Mouse (Mus musculus): ENCODE data around the gene Sf3b6. TPM values are rescaled to one million over a fixed set of nuclear protein-coding genes. Genes with fewer than 3 reads are reported as not detected.

Gene Sf3b6
- polyA plus RNA-seq, 1 experiment from 2014 or later: 405 TPM

- Histone ChIP-seq H3K27me3 (replicated peaks; ENCODE audit: control insufficient read depth, insufficient read depth, low read length) (no peaks in the 10 kb centered on the region), H3K4me1 (ENCODE audit: control insufficient read depth, insufficient read depth, low read length) (peaks cover 10% of the 10 kb centered on the region)
- whole genome bisulfite sequencing: 56% methylated on average over 4 of the region's 4 CpGs
Observed at GRCm38 (mm10) chr12:4872273-4872672, 54.9 kb downstream of the Sf3b6 start.

GRCm38 (mm10) chr12:4872983-4873477, 55.7 kb downstream of the Sf3b6 start:
- no peak overlapping the region for H3K4me3 ChIP-seq (ENCODE audit: low read depth, low read length)
- DNase-seq (ENCODE audit: low spot score) (no peak), ATAC-seq (no peak)
- 85% methylated on average over 5 of the region's 5 CpGs for WGBS
- no peak overlapping the region for H3K27ac ChIP-seq (ENCODE audit: low read depth, low read length)
- H3K4me2 ChIP-seq (ENCODE audit: low read length): no peak overlapping the region
- no peak overlapping the region for H3K9ac ChIP-seq (ENCODE audit: low read length)
- no peaks in the 10 kb centered on the region for H3K27me3 ChIP-seq (replicated peaks; ENCODE audit: control insufficient read depth, insufficient read depth, low read length)
- H3K36me3 ChIP-seq (ENCODE audit: control insufficient read depth, insufficient read depth, low read length): peaks cover under 1% of the 10 kb centered on the region; the same call in 1 of the 2 replicates
- H3K9me3 ChIP-seq (replicated peaks; ENCODE audit: control insufficient read depth, low read length): no peaks in the 10 kb centered on the region
- peaks cover 10% of the 10 kb centered on the region for H3K4me1 ChIP-seq (ENCODE audit: control insufficient read depth, insufficient read depth, low read length)

More at GRCm38 (mm10) chr12:4872273-4872672, 54.9 kb downstream of the Sf3b6 start:
- Histone ChIP-seq H3K4me2 (ENCODE audit: low read length) (no peak overlapping the region), H3K9ac (ENCODE audit: low read length) (no peak overlapping the region), H3K4me3 (ENCODE audit: low read depth, low read length) (no peak overlapping the region), H3K36me3 (ENCODE audit: control insufficient read depth, insufficient read depth, low read length) (no peaks in the 10 kb centered on the region), H3K27ac (ENCODE audit: low read depth, low read length) (no peak overlapping the region), H3K9me3 (replicated peaks; ENCODE audit: control insufficient read depth, low read length) (no peaks in the 10 kb centered on the region)
- no peak for ATAC-seq
- no peak for DNase-seq (ENCODE audit: low spot score)

GRCm38 (mm10) chr12:4873531-4873930, 56.2 kb downstream of the Sf3b6 start:
- ATAC-seq: peak; percentile 16; the same call in 1 of the 2 replicates

DNA sequence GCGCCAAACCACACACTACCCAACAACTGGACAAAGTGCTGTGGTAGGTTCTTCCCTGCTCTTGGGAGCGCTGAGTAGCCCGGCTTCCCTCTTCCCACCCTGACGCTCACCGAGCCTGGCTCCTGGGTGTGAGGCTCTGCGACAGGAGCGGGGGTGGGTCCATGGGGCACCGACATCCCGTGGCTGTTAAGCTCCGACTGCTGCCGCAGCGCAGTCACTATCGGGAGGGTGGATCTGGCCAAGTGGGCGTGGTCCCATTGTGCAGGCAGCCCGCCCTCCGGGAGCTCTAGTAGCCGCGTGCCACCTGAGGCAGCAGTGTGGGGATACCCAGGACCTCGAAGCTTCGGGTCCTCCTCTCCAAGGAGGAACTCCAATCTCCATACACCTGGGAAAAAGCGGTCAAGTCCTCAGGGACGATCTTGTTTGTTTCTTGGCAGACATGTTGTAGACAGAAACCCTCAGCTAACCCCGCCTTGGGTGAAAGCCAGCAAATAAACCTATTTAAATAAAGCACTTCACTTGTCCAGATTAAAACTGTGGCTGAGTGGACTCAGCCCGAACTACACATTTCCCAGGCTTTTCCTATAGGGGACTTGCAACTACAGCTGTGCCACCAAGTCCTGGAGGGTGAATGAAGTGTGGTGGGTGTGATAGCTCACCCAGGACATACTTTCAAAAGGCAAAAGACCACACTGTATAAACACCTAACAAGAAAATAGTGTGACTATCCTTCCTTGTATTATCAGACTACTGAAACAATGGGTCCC, 57.0 kb downstream of the Sf3b6 start, which contains the start of gene Mfsd2b:
Gene Mfsd2b, minus strand, starts transcription at position 199 of the 767 bp plus-strand sequence.
- ATAC-seq: peak; percentile 90
- 4% methylated on average over 24 of the region's 24 CpGs for WGBS
- peak within 1 kb of the TSS; percentile 55 for H3K9ac ChIP-seq (ENCODE audit: low read length)
- H3K4me2 ChIP-seq (ENCODE audit: low read length): peak within 1 kb of the TSS; percentile 82
- H3K27ac ChIP-seq (ENCODE audit: low read depth, low read length): no peak within 1 kb of the TSS
- peaks cover 10% of the 10 kb centered on the region for H3K4me1 ChIP-seq (ENCODE audit: control insufficient read depth, insufficient read depth, low read length)
- DNase-seq (ENCODE audit: low spot score): peak; percentile 81
- H3K4me3 ChIP-seq (ENCODE audit: low read depth, low read length): peak within 1 kb of the TSS; percentile 33
- no peaks in the 10 kb centered on the region for H3K9me3 ChIP-seq (replicated peaks; ENCODE audit: control insufficient read depth, low read length)
- H3K36me3 ChIP-seq (ENCODE audit: control insufficient read depth, insufficient read depth, low read length): peaks cover 13% of the 10 kb centered on the region
- no peaks in the 10 kb centered on the region for H3K27me3 ChIP-seq (replicated peaks; ENCODE audit: control insufficient read depth, insufficient read depth, low read length)

More at GRCm38 (mm10) chr12:4873531-4873930, 56.2 kb downstream of the Sf3b6 start:
- WGBS: 71% methylated on average over 6 of the region's 6 CpGs
- no peaks in the 10 kb centered on the region for H3K9me3 ChIP-seq (replicated peaks; ENCODE audit: control insufficient read depth, low read length)
- peak overlapping the region; percentile 82 for H3K4me2 ChIP-seq (ENCODE audit: low read length)
- 0 out of 2 replicates have a peak overlapping the region, but pooled peaks have one; percentile 33 for H3K4me3 ChIP-seq (ENCODE audit: low read depth, low read length)
- no peak for DNase-seq (ENCODE audit: low spot score)
- peaks cover 10% of the 10 kb centered on the region for H3K4me1 ChIP-seq (ENCODE audit: control insufficient read depth, insufficient read depth, low read length)
- peaks cover 5% of the 10 kb centered on the region for H3K36me3 ChIP-seq (ENCODE audit: control insufficient read depth, insufficient read depth, low read length)
- no peak overlapping the region for H3K27ac ChIP-seq (ENCODE audit: low read depth, low read length)
- no peaks in the 10 kb centered on the region for H3K27me3 ChIP-seq (replicated peaks; ENCODE audit: control insufficient read depth, insufficient read depth, low read length)
- H3K9ac ChIP-seq (ENCODE audit: low read length): peak overlapping the region; percentile 55; the same call in 1 of the 2 replicates

- H3K9me3 ChIP-seq (replicated peaks; ENCODE audit: control insufficient read depth, low read length): no peaks in the 10 kb centered on the region
- ATAC-seq: no peak
- 75% methylated on average over 8 of the region's 8 CpGs for WGBS
Observed at GRCm38 (mm10) chr12:4875623-4876022, 58.3 kb downstream of the Sf3b6 start.

More at GRCm38 (mm10) chr12:4875623-4876022, 58.3 kb downstream of the Sf3b6 start:
- no peak overlapping the region for H3K4me3 ChIP-seq (ENCODE audit: low read depth, low read length)
- peaks cover 17% of the 10 kb centered on the region for H3K36me3 ChIP-seq (ENCODE audit: control insufficient read depth, insufficient read depth, low read length)
- no peaks in the 10 kb centered on the region for H3K27me3 ChIP-seq (replicated peaks; ENCODE audit: control insufficient read depth, insufficient read depth, low read length)
- DNase-seq (ENCODE audit: low spot score): no peak
- peaks cover 10% of the 10 kb centered on the region for H3K4me1 ChIP-seq (ENCODE audit: control insufficient read depth, insufficient read depth, low read length)
- no peak overlapping the region for H3K9ac ChIP-seq (ENCODE audit: low read length)
- no peak overlapping the region for H3K4me2 ChIP-seq (ENCODE audit: low read length)
- no peak overlapping the region for H3K27ac ChIP-seq (ENCODE audit: low read depth, low read length)

Other genes starting within 250 kb of the Sf3b6 start
- gene Itsn2, start 224.9 kb upstream of the Sf3b6 start, polyA plus RNA-seq (2014; fragmentation: Nextera tagmentation; extraction: Ambion mirVana): 13.0 and 14.5 TPM in 2 replicates
- gene Gm3625, start 224.6 kb upstream of the Sf3b6 start, polyA plus RNA-seq (2014; fragmentation: Nextera tagmentation; extraction: Ambion mirVana): not detected in 2 replicates
- 0.13 and 0.53 TPM in 2 replicates for gene Fam228a, start 79.1 kb upstream of the Sf3b6 start, polyA plus RNA-seq (2014; fragmentation: Nextera tagmentation; extraction: Ambion mirVana)
- 10.7 and 11.8 TPM in 2 replicates for gene Pfn4, start 48.5 kb upstream of the Sf3b6 start, polyA plus RNA-seq (2014; fragmentation: Nextera tagmentation; extraction: Ambion mirVana)
- 4.1 and 5.5 TPM in 2 replicates for gene Fam228b, start 48.3 kb upstream of the Sf3b6 start, polyA plus RNA-seq (2014; fragmentation: Nextera tagmentation; extraction: Ambion mirVana)
- gene Fkbp1b, start 24.0 kb downstream of the Sf3b6 start, polyA plus RNA-seq (2014; fragmentation: Nextera tagmentation; extraction: Ambion mirVana): 26.8 and 28.2 TPM in 2 replicates
- gene Wdcp, start 25.8 kb downstream of the Sf3b6 start, polyA plus RNA-seq (2014; fragmentation: Nextera tagmentation; extraction: Ambion mirVana): 12.2 and 12.7 TPM in 2 replicates
- 0.59 and 0.83 TPM in 2 replicates for gene Mfsd2b, start 56.8 kb downstream of the Sf3b6 start, polyA plus RNA-seq (2014; fragmentation: Nextera tagmentation; extraction: Ambion mirVana)
- gene Ubxn2a, start 90.2 kb downstream of the Sf3b6 start, polyA plus RNA-seq (2014; fragmentation: Nextera tagmentation; extraction: Ambion mirVana): 32.4 and 37.2 TPM in 2 replicates
- 12.8 and 13.3 TPM in 2 replicates for gene Atad2b, start 99.8 kb downstream of the Sf3b6 start, polyA plus RNA-seq (2014; fragmentation: Nextera tagmentation; extraction: Ambion mirVana)